Mouse (Mus musculus) heart, postnatal 10 days (tissue): ENCODE measurements around the gene Gm49318. TPM values are rescaled to one million over a fixed set of nuclear protein-coding genes. Genes with fewer than 3 reads are reported as not detected.

Experiments
- DNase-seq, 2 experiments: peaks; one replicate each; pipeline ENCODE4 v3.0.0; 2021
- intact Hi-C: fragments of 180-260 bp; cut with DNase I; formaldehyde crosslinking; loops from one replicate; pipeline ENCODE4 v1.15.1; 2025
- total RNA-seq, 2 experiments: library from RNA; stranded (reverse); gene quantifications; 2 replicates each; pipeline ENCODE4 v1.2.3; 2021

Gm49318 gene
- total RNA-seq, 2 experiments from 2014 or later: 0.64 TPM; not detected in 1

DNA sequence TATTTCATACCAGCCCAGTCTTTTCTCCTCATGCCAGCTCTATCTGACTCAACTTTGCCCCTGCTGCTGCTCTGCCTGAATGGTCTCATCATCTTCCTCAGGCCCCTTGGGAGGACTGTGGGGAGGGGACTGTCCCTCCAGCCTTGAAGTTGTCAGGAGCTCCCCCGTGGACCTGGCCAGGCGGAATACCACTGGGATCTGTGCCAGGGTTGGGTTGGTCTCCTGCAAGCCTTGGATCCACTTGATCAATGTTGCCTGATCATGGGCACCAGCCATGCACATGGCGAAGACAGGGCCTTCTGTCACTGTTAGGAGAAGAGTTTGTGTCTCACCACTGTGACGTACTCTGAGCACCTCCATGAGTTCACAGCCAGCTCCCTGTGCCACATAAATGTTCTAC lies 1.2 kb upstream of the Gm49318 start:
- DNase-seq: no peak
- intact Hi-C loops: no loop called here

DNA sequence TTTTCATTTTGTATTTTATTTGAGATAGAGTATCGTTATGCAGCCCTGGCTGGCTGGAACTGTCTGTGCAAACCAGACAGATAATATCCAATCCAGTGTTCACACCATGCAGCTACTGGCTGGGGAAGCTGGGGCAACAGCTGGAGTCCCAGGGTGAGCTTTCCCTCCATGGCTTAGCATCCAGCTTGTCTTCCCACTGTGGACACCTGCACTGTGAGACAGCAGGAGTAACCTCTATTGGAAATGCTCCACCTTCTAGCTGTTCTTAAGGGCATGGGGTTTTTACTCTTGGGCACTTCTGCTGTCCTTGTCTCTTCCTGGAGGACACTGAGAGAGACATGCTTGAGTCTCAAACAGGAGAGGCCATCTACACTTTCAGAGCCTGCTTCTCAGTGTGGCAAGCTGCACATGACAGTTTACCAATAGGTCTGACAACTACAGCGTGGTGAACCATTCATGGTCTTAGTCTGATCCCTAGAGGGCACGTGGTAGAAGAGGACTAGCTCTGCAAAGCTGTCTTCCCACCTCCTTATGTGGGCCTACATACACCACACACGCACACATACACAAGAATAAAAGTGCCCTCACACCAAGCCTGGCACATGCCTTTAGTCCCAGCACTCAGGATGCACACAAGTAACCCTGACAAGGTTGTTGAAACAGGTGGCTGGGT lies 1.0 kb downstream of the Gm49318 start:
- intact Hi-C loops: loop anchor here (10.0 kb wide), 1 partner anchor 335 kb away; no protein-coding TSS in a partner anchor
- DNase-seq: no peak

DNA sequence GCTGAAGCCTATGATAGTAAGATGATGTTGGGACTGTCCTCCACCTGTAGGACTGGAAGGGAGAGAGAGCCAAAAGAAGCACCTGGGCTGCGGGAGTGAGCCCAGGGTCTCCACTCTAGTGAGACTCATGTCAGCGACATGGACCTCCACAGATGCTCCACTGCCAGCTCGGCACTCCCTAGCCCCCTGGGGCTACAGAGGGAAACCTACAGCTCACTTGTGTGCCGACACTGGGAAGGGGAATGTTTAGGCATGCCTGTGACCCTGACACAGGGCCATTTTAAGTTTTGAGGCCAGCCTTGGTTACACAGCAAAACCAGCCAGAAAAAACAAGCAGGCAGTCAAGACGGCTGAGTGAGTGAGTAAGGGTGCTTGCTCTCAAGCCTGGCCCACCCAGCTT lies 3.9 kb downstream of the Gm49318 start:
- DNase-seq: no peak
- intact Hi-C loops: loop anchor here (10.0 kb wide), 1 partner anchor 338 kb away; no protein-coding TSS in a partner anchor

DNA sequence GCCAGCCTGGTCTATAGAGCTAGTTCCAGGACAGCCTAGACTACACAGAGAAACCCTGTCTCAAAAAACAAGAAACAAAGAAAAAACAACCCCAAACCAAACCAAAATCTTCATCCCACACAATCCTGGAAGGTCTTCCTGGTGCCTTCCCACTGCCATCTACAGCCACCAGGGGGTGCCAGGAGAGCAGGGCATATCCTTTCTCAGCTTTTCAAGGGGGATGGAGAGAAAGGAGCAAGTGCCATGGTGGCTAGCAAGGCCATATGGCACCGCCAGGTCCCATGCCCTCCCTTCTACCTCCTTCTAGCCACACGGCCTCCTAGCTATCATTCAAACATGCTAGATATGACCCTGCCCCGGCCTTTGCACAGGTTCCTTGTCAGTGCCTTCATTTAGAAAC lies 4.6 kb downstream of the Gm49318 start:
- DNase-seq: peak; percentile 59 to 76
- intact Hi-C loops: loop anchor here (1.0 to 10.0 kb wide), 3 partner anchors 77 to 338 kb away; no protein-coding TSS in a partner anchor

DNA sequence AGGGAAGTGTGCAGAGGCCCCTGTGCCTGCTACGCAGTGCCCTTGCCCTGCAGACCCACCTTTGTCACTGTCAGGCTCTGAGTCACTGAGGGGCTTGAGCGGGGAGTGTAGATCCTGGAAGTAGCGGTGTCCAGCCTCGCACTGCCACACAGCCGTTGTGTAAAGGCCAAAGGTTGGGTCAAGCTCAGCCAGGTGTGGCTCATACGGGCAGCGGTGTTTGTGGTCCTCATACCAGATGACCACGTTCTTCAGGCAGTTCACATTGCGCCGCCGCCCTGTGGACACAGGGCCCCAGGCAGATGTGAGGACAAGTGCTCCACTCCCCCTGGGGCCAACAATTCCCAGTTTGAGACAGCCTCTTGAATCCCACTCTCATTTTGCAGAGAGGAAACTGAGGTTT lies 5.4 kb downstream of the Gm49318 start:
- intact Hi-C loops: loop anchor here (1.0 to 10.0 kb wide), 3 partner anchors 78 to 339 kb away; no protein-coding TSS in a partner anchor

DNA sequence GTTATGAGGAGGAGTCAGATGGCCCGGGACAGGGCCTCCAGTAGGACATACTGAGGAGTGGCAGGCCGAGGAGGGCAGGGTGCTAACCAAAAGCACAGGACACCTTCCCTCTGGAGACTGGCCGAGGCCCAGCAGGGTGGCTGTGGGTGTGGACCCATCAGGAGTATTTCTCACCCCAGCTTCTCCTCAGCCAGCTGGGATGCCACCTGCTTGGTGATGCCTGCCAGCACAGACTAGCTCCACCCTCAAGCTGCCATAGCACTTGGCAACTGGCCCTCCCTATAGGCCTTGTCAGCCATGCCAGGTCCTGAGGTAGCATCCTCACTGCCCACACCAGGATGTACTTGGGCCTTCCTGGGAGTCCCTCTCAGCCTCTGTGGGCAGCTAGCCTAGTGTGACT lies 6.7 kb downstream of the Gm49318 start:
- intact Hi-C loops: loop anchor here (10.0 kb wide), 1 partner anchor 340 kb away; no protein-coding TSS in a partner anchor
- DNase-seq: no peak

More for the DNA sequence above, 5.4 kb downstream of the Gm49318 start:
- no peak for DNase-seq

DNA sequence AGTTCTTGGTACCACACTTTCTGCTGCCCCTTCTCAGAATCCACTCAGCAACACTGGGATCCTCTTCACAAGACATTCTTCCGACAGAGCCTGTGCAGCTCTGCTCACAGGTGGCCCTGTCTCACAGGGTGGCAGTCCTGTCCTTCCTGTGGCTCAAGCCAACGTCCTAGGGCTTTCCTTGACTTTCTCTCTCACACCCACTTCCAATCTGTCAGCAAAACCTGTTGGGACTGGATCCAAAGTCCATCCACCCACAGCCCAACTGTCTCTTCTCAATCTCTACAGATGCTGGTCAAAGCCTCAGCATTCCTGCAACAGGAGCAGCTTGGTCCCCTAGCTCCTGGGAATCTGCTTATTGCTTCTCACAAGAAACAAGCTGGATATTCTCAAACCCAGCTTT lies 9.7 kb downstream of the Gm49318 start:
- DNase-seq: no peak
- intact Hi-C loops: loop anchor here (10.0 kb wide), 1 partner anchor 343 kb away; no protein-coding TSS in a partner anchor

DNA sequence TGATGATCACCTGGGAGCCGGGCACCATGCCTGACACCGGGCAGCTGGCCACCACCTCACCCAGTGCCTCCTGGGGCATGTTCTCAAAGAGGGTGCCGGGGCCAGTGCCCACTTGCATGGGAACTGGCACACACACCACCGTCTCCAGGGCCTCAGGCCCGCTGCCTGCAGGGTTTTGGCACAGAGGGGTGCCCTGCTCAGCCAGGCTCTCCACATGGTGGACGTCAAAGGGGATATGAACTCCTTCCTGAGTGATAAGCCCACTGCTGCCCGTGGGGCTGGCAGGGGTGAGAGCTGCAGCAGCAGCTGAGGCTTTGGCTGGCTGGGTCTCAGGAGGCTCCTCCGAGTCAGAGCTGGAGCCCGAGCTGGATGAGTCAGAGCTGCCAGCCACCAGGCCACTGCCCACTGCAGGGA lies 13.0 kb downstream of the Gm49318 start:
- peak; percentile 40 to 41 for DNase-seq
- intact Hi-C loops: no loop called here

DNA sequence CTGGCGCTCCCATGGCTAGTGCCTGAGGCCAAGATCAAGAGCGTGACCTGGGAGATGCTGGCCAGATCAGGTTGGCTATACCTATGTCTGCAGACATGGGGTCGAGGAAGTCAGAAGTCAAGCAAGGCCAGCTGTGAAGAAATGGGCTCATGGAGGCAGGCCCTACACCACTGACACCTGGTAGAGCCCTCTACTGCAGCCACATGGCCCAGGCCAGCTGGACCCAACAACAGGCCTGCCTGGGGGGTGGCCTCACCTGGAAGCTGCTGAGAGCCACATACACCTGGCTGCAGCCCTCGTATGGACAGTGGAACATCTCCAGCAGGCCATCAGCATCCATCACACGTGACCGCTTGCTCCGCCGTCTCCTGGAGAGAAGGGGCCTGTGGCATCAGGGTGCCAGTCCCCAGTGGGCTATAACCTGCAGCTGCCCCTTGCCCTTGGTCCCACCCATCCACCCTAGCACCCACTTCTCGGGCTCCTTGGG lies 14.0 kb downstream of the Gm49318 start:
- intact Hi-C loops: no loop called here
- DNase-seq: no peak

DNA sequence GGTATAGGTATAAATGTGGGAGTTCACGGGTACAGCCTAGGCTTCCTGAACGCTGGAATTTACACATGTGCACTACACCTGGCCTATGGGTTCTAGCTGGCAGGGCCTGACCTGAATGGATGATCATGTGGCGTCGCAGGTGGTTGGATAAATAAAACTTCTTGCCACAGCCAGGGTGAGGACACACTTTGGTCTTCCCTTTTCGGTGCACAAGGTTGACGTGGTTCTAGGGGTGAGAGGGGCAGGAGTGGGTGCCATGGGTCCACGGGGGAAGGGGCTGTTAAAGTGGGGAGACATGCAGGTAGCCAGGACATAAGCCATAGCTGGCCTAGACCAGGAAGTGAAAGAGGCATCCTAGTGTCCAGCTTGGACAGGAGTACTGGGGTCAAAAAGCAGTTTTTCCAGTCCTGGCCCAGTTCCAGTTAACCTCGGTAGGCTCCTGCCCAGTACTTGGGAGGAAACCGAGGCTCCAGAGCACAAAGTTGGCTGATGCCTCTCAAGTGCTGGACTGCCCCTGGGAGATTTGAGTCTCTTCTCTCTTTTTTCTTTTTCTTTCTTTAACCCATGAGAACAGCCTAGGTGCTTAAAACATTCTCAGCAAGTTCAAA lies 14.7 kb downstream of the Gm49318 start:
- intact Hi-C loops: no loop called here
- DNase-seq: no peak

DNA sequence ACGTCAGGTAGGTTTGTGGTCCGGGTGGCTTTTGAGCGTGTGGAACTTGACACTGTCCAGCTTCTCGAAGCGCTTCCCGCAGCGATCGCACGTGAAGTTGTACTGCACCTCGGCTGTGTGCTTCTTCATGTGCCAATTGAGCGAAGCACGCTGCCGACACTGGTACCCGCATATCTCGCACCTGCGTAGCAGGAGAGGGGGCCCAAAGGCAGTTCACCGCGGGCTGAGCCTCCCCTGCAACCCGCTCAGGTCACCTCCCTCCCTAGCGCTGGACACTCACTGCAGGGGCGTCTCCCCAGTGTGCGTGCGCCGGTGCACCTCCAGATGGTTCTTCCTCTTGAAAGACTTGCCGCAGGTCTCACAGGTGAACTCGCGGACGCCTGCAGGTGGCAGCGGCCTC lies 15.3 kb downstream of the Gm49318 start:
- intact Hi-C loops: no loop called here
- DNase-seq: no peak

DNA sequence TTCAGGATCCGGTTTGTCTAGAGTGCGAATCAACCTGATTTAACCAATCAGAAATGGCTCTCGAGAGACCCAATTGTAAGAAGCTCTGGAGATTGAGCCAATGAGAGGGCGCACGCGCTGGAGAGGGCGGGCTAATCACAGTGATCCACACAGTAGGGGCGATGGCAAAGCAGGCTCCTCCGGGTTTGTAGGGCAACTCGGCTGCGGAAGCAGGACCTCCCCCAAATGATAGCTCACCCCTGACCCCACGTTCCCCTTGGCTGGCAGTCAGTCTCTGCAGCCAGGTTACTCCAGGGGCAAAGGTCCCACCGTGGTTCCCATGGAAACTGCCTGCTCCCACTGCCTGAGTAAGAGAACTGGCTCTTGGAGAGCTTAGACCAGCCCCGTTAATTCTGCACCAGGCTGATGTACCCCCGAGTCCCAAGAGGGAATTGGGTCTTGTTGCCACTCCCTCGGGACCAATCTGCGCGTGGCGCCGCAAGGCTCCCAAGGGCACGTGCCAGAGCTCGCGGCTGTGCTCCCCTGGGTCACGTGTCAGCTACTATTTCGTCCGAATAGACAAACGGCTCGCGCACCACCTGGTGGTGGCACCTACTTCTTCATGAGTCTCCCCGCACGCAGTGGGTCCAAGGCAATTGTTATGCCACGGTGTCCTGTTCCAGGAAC lies 16.5 kb downstream of the Gm49318 start:
- DNase-seq: peak; percentile 58 to 70
- intact Hi-C loops: loop anchor here (5.0 kb wide), 1 partner anchor 77 kb away; no protein-coding TSS in a partner anchor

DNA sequence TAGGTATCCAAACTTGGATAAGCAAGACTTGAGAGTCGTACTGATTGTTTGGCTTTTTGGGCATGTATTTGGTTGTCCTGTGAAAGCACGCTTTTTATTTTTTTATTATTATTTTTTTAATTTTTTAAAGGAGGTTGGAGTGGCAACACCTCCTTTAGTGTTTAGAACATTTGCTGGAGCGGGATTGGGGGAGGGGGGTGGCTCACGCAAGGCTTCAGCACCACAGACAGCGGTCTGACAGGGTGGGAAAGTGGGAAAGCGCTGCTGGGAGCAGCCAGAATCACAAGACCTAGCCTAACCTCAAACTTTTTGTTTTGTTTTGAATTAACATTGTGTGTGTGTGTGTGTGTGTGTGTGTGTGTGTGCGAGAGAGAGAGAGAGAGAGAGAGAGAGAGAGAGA lies 17.4 kb downstream of the Gm49318 start:
- no peak for DNase-seq
- intact Hi-C loops: loop anchor here (5.0 kb wide), 1 partner anchor 76 kb away; no protein-coding TSS in a partner anchor

DNA sequence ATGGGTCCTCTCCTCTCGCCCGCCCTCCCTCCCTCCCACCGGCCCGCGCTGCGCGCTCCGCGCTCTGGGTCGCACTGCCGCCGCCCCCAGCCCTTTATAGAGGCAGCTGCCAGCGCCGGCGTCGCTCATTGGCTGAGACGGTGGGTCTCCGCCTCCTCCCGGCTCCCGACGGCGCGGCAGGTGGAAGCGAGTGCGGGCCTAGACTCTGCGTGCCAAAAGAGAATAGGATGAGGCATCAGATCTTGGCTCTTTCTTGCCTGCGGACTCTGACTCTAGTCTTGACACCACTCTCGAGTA lies 19.2 kb downstream of the Gm49318 start, which contains the start of gene Elavl3:
Gene Elavl3 (minus strand): TSS at position 66 of the 297 bp plus-strand sequence.
- intact Hi-C loops: loop anchor here (5.0 kb wide), 1 partner anchor 75 kb away; no protein-coding TSS in a partner anchor
- no peak for DNase-seq

DNA sequence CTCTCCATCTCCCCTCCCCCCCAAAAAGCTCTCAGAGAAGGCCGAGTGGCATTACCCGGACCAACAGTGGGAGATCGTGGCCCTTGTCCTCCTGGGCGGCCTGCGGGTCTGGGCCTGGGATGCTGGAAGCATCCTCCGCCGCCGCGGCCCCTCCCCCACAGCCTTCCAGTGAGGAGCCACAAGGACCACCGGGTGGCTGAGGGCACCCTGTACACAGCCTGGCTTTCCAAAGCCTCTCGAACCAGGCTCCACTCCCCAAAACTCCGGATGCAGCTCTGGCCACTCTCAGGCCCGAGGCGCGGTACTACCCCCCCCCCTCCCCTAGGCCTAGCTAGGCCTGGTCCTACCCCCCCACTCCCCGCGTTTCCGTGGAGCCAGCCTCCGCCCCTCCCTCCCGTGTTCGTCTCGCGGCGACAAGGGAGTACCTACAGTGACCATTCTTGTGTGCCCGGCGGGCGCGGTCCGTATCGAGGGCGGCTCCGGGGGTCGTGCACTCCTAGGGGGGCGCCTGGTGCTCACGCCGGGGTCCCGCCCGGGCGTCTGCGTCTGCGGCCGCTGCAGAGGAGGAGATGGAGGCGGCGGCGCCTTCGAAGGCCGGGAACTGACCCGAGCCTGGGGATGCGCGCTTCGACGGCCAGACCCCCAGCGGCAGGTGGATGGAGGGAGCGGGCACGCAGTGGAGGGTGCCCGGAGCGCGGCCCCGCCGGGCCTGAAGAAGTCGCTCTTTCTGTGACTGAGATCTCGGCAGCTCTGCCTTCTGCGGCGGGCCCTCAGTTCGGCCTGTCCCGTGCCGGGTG lies 19.7 kb downstream of the Gm49318 start:
- intact Hi-C loops: loop anchor here (5.0 kb wide), 1 partner anchor 74 kb away; no protein-coding TSS in a partner anchor
- DNase-seq: no peak

DNA sequence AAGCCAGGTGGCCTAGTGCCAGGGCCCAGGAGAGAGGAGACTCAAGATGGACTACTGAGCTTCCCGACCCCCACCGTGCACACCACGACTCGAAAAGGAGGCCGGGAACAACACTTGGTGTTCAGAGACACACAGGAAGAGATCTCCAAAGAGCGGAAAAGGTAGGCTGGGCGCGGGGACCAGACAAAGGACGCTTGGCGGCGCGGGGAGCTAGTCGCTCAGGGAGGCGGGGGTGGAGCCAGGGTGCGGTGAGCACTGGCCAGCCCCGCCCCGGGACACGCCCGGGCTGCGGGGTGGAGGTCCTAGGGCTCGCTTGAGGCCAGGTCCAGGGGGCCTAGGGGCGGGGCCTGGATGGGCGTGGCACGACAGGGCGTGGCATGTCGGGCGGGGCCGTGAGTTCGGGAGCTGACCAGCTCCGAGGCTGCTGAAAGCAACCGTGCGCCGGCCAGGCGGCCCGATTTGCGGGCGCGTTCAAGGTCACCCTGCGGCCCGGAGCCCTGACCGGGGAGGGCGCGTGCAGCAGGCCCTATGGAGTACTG lies 20.6 kb downstream of the Gm49318 start:
- intact Hi-C loops: loop anchor here (5.0 kb wide), 1 partner anchor 73 kb away; no protein-coding TSS in a partner anchor
- peak; percentile 52 to 55 for DNase-seq

DNA sequence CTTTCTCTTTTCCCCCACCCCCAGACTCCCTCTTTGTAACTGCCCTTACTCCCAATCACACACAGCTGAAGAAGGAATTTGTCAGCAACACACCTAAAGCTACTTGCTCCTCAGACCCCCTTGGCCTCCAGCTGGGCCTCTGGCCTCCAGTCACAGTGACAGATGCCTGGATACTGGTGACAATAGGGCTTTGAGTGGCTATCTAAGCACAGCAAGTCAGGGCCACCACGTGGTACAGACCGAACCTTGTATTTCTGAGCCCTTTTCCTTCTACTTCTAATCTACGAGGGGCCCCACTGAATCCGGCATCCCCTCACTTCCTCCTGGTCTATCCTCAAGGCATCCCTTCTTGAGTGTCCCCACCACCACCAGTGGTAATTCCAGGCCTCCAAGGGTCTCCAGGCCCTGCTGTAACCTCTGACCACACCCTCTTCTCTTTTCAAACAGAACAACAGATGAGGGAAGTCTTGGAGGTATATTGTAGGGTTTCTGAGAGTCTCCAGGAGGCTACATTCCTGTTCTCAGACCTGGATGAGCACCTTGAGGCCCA lies 21.3 kb downstream of the Gm49318 start:
- DNase-seq: no peak
- intact Hi-C loops: loop anchor here (5.0 kb wide), 1 partner anchor 72 kb away; no protein-coding TSS in a partner anchor

DNA sequence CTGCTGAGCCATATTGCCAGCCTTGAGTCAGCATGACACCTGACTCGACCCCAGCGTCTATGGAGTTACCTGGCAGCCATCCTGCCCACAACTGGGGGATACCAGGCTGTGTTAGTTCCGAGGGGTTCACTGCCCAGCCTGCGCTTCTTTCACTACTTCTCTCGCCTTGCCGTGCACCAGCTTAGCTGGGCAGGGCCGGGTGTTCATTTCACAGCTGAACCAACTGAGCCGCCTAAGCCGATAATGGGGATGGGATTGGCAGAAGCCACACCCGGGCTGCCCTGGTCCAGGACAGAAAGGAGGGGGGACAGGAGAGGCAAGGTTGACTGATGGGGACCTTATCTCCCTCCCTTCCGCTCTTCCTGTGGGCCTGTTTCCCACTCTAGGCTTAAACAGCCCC lies 21.7 kb downstream of the Gm49318 start:
- intact Hi-C loops: no loop called here
- no peak for DNase-seq

DNA sequence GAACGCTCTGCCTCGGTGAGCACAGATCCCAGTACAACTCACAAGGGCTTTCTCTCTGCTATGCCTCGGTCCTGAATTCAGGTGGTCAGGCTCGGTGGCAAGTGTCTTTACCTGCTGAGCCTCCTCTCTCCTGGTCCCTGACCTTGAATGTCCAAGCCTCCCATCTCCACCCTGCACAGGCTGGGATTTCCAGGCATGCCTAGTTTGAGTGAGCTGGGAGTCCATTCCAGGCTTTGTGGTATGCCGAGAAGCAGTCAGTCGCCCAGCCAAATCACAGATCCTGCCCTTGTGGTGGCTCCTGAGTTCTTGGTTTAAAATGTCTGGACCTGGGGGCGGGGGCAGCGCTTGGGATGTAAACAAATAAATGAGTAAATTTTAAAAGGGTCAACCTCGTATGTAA lies 23.7 kb downstream of the Gm49318 start:
- DNase-seq: no peak
- intact Hi-C loops: no loop called here

DNA sequence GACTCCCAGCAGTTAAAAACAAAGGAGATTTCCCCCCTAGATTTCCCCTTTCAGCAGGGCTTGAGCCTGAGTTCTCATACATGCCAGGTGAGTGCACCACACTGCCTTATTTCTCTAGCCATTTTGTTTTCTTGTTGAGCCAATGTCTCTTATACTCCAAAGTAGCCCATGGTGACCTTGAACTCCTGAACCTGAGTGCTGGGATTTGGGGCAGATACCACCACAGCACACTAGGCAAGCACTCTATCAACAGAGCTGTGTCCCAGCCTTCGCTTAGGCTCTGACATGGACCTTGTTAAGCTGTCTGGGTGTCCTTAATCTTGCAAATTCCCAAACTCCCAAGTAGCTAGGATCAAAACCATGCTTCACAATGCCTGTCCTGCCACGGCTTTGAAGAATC lies 29.2 kb downstream of the Gm49318 start:
- intact Hi-C loops: no loop called here

More for the DNA sequence above, 29.2 kb downstream of the Gm49318 start:
- no peak for DNase-seq
